Mouse (Mus musculus) neutrophil, adult 59 days (primary cell): ENCODE data around the gene Timd2. TPM values are rescaled to one million over a fixed set of nuclear protein-coding genes. Genes with fewer than 3 reads are reported as not detected.

Source experiments
- total RNA-seq, 2 experiments: library from RNA; stranded (reverse); gene quantifications; 1 replicate in 1 of 2; 2 replicates in 1 of 2; pipeline ENCODE4 v1.2.4; 2023

Timd2 gene
- total RNA-seq, result not detected

GRCm38 (mm10) chr11:46706664-46707356, at the start of gene Timd2:
Timd2 (minus strand) TSS chr11:46707061.

GRCm38 (mm10) chr11:46735076-46735475, 28.2 kb upstream of the Timd2 start, which contains the start of gene Havcr1:
Havcr1 (plus strand) TSS chr11:46735080.

GRCm38 (mm10) chr11:46629211-46629795, 77.6 kb downstream of the Timd2 start, which contains the start of gene Dppa1:
Dppa1 (minus strand) TSS chr11:46629261.

Other genes starting within 250 kb of the Timd2 start
- not detected for gene Gm12169, start 182.8 kb downstream of the Timd2 start, total RNA-seq
- not detected for gene BC053393, start 135.5 kb downstream of the Timd2 start, total RNA-seq
- not detected for gene Dppa1, start 77.8 kb downstream of the Timd2 start, total RNA-seq
- gene Havcr1, start 28.0 kb upstream of the Timd2 start, total RNA-seq, result under 1 TPM in 1 of 2 experiments, not detected in 1; 0.24 TPM
- gene Timd4, start 103.7 kb upstream of the Timd2 start, total RNA-seq, result under 1 TPM in 1 of 2 experiments, not detected in 1; 0.16 TPM